Mouse (Mus musculus): ENCODE results near the gene Ccdc92. TPM values are rescaled to one million over a fixed set of nuclear protein-coding genes. Genes with fewer than 3 reads are reported as not detected.

Gene Ccdc92
- polyA plus RNA-seq, 1 experiment from 2014 or later, result 49.0 TPM

DNA sequence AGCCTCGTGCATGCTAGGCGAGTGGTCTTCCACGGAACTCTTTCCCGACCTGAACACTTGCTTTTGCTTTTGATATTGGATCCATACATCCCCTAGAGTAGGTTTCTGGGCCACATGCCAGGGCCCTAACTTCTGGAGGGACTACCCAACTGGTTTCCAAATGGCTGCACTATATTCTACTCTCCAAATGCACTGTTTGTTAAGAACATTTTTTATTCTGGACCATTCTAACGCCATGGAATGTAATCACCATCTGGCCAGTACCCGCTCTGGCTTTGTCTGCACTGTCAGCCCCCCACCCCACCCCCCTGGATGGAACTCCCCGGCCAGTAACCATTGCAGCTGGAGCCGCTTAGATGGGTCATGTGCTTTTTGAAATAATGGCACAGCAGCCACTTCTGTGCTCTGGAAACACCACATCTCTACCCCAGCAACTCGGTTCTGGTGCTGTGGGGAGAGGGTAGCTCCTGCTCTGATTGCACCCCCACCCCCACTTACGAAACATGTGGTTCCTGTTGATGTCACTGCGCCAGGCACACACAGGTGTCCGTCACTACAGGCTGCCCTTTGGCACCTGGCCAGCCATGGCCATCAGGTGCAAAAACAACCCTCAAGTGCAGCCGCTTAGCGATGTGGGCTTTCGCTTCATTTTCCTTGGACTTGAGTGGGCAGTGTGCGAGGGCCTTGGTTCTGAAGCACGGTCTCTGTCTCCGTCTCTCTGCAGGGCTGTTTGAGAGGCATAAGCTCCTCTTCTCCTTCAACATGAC is 39.9 kb downstream of the Ccdc92 start:
- H3K9ac ChIP-seq (replicated peaks; ENCODE audit: low read depth, low read length), result no peak overlapping the region
- 79% methylated on average over 18 of the region's 18 CpGs for WGBS
- no peaks in the 10 kb centered on the region for H3K4me1 ChIP-seq (ENCODE audit: control insufficient read depth, insufficient read depth, low read length)
- no peak overlapping the region for H3K4me3 ChIP-seq (ENCODE audit: low read depth, low read length)
- no peak for ATAC-seq (ENCODE audit: low read depth)
- no peak overlapping the region for H3K4me2 ChIP-seq (ENCODE audit: low read depth, low read length)
- no peaks in the 10 kb centered on the region for H3K27me3 ChIP-seq (ENCODE audit: control insufficient read depth, insufficient read depth, low read length)
- no peak overlapping the region for H3K27ac ChIP-seq (ENCODE audit: low read depth, low read length)
- no peaks in the 10 kb centered on the region for H3K9me3 ChIP-seq (ENCODE audit: control insufficient read depth, low read length)
- no peaks in the 10 kb centered on the region for H3K36me3 ChIP-seq (ENCODE audit: control insufficient read depth, insufficient read depth, low read length)

DNA sequence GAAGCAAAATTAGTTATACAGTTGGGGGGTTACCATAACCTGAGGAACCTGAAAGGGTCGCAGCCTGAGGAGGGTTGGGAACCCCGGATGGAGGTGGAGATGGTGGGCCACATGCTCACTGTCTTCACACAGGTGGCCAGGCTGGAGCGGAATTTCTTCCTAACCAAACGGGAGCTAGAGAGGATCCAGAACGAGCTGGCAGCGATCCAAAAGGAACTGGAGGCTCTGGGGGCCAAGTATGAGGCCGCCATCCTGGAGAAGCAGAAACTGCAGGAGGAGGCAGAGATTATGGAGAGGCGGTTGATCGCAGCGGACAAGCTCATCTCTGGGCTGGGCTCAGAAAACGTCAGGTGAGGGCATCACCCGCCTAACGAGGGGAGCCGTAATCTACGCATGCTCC is 45.2 kb downstream of the Ccdc92 start:
- no peak overlapping the region for H3K4me2 ChIP-seq (ENCODE audit: low read depth, low read length)
- WGBS, result 87% methylated on average over 15 of the region's 15 CpGs
- no peak for ATAC-seq (ENCODE audit: low read depth)
- H3K4me3 ChIP-seq (ENCODE audit: low read depth, low read length), result no peak overlapping the region
- H3K4me1 ChIP-seq (ENCODE audit: control insufficient read depth, insufficient read depth, low read length), result no peaks in the 10 kb centered on the region
- H3K27me3 ChIP-seq (ENCODE audit: control insufficient read depth, insufficient read depth, low read length), result no peaks in the 10 kb centered on the region
- no peaks in the 10 kb centered on the region for H3K9me3 ChIP-seq (ENCODE audit: control insufficient read depth, low read length)
- H3K27ac ChIP-seq (ENCODE audit: low read depth, low read length), result no peak overlapping the region
- no peak overlapping the region for H3K9ac ChIP-seq (replicated peaks; ENCODE audit: low read depth, low read length)
- H3K36me3 ChIP-seq (ENCODE audit: control insufficient read depth, insufficient read depth, low read length), result no peaks in the 10 kb centered on the region

DNA sequence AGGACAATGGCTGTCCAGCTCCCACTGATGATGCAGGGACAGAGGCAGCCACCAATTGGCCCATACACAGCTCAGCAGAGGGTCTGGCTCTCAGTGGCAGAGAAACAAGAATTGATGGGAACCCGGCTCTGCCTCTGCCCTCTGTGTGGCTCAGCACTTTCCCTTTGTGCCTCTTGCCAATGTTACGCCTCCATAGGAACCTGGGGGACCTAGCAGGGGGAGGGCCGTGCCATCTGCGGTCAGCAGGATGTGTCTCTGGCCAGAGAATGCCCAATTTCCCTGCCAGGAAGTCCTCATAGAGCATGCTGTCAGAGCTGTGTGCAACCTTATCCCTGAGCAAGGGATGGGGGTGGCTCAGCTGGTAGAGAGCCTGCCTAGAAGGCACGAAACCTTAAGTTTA is 47.4 kb downstream of the Ccdc92 start:
- no peaks in the 10 kb centered on the region for H3K4me1 ChIP-seq (ENCODE audit: control insufficient read depth, insufficient read depth, low read length)
- ATAC-seq (ENCODE audit: low read depth), result no peak
- no peaks in the 10 kb centered on the region for H3K9me3 ChIP-seq (ENCODE audit: control insufficient read depth, low read length)
- H3K9ac ChIP-seq (replicated peaks; ENCODE audit: low read depth, low read length), result no peak overlapping the region
- no peak overlapping the region for H3K27ac ChIP-seq (ENCODE audit: low read depth, low read length)
- no peak overlapping the region for H3K4me3 ChIP-seq (ENCODE audit: low read depth, low read length)
- no peaks in the 10 kb centered on the region for H3K27me3 ChIP-seq (ENCODE audit: control insufficient read depth, insufficient read depth, low read length)
- no peaks in the 10 kb centered on the region for H3K36me3 ChIP-seq (ENCODE audit: control insufficient read depth, insufficient read depth, low read length)
- no peak overlapping the region for H3K4me2 ChIP-seq (ENCODE audit: low read depth, low read length)
- 62% methylated on average over 5 of the region's 5 CpGs for WGBS

DNA sequence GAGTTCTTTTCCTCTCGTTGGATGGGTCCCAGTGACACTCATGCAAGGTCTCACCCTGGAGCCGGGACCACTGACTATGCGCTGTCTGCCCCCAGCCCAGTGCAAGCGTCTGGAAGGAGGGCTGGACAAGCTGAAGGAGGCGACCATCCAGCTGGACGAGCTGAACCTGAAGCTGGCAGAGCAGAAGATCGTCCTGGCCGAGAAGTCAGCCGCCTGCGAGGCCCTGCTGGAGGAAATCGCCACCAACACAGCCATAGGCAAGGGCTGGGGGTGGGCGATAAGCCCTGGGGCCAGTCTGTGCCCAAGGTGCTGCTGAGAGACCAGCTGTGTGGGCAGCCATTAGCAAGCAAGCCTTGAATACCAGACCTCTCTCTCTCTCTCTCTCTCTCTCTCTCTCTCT is 49.8 kb downstream of the Ccdc92 start:
- H3K4me3 ChIP-seq (ENCODE audit: low read depth, low read length), result no peak overlapping the region
- no peaks in the 10 kb centered on the region for H3K9me3 ChIP-seq (ENCODE audit: control insufficient read depth, low read length)
- 90% methylated on average over 12 of the region's 12 CpGs for WGBS

DNA sequence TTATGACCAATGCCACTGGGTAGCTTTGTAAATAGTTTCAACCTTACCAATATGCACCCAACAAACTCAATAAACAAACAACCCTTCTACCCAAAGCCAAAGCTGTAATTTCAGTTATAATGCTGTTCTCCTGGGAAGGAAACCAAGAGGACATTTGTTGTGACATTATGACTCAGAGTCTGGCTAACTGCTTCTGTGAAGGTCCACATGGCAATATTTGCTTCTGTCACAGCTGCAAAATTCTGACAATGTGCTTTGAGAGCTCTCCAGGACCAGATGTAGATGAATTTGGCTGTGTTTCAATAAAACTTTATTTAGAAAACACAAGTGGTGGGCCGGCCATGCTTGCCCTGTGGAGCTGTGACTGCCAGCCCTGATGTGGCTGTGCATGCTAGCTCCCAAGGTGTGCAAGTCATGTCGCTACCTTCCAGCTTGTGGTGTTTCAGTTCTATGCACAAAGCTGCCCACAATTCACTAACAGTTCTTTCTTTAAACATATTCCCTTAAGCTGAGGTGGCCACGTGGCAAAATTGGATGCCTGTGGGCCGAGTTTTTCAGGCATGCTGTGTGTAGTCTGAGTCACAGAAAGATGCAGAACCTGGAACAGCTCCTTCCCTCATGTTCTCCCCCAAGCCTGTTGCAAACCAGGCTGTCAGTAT is 52.4 kb downstream of the Ccdc92 start:
- no peak overlapping the region for H3K9ac ChIP-seq (replicated peaks; ENCODE audit: low read depth, low read length)
- ATAC-seq (ENCODE audit: low read depth), result no peak

More for the DNA sequence above, 49.8 kb downstream of the Ccdc92 start:
- ATAC-seq (ENCODE audit: low read depth), result no peak
- H3K27ac ChIP-seq (ENCODE audit: low read depth, low read length), result no peak overlapping the region
- H3K9ac ChIP-seq (replicated peaks; ENCODE audit: low read depth, low read length), result no peak overlapping the region
- H3K4me2 ChIP-seq (ENCODE audit: low read depth, low read length), result no peak overlapping the region
- H3K36me3 ChIP-seq (ENCODE audit: control insufficient read depth, insufficient read depth, low read length), result no peaks in the 10 kb centered on the region
- H3K27me3 ChIP-seq (ENCODE audit: control insufficient read depth, insufficient read depth, low read length), result no peaks in the 10 kb centered on the region
- H3K4me1 ChIP-seq (ENCODE audit: control insufficient read depth, insufficient read depth, low read length), result no peaks in the 10 kb centered on the region

DNA sequence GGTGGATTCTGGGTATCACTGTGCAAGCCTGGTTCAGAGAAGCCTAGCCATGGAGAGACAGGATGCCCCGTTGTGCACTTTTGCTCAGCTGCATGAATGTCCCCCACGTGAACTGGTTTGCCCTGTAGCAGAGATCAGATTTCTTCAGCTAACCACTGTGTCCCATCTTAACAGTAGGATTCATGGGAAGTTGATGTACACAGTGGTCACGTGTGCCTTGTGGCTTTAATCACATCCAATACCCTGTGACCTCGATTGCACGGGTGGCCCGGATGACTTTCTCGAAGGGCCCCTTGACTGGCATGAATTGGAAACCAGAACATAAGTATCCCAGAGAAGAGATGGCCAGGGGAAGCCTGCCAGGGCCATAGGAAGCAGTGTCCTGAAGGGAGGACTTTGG is 70.1 kb downstream of the Ccdc92 start:
- Histone ChIP-seq H3K27me3 (ENCODE audit: control insufficient read depth, insufficient read depth, low read length) (no peaks in the 10 kb centered on the region), H3K9ac (replicated peaks; ENCODE audit: low read depth, low read length) (no peak overlapping the region), H3K4me1 (ENCODE audit: control insufficient read depth, insufficient read depth, low read length) (no peaks in the 10 kb centered on the region), H3K9me3 (ENCODE audit: control insufficient read depth, low read length) (no peaks in the 10 kb centered on the region), H3K27ac (ENCODE audit: low read depth, low read length) (no peak overlapping the region), H3K36me3 (ENCODE audit: control insufficient read depth, insufficient read depth, low read length) (no peaks in the 10 kb centered on the region), H3K4me2 (ENCODE audit: low read depth, low read length) (no peak overlapping the region), H3K4me3 (ENCODE audit: low read depth, low read length) (no peak overlapping the region)
- WGBS, result 93% methylated on average over 7 of the region's 7 CpGs
- no peak for ATAC-seq (ENCODE audit: low read depth)

More for the DNA sequence above, 52.4 kb downstream of the Ccdc92 start:
- 88% methylated on average over 4 of the region's 4 CpGs for WGBS
- Histone ChIP-seq H3K4me3 (ENCODE audit: low read depth, low read length) (no peak overlapping the region), H3K36me3 (ENCODE audit: control insufficient read depth, insufficient read depth, low read length) (no peaks in the 10 kb centered on the region), H3K27ac (ENCODE audit: low read depth, low read length) (no peak overlapping the region), H3K27me3 (ENCODE audit: control insufficient read depth, insufficient read depth, low read length) (no peaks in the 10 kb centered on the region), H3K9me3 (ENCODE audit: control insufficient read depth, low read length) (no peaks in the 10 kb centered on the region), H3K4me1 (ENCODE audit: control insufficient read depth, insufficient read depth, low read length) (no peaks in the 10 kb centered on the region), H3K4me2 (ENCODE audit: low read depth, low read length) (no peak overlapping the region)

DNA sequence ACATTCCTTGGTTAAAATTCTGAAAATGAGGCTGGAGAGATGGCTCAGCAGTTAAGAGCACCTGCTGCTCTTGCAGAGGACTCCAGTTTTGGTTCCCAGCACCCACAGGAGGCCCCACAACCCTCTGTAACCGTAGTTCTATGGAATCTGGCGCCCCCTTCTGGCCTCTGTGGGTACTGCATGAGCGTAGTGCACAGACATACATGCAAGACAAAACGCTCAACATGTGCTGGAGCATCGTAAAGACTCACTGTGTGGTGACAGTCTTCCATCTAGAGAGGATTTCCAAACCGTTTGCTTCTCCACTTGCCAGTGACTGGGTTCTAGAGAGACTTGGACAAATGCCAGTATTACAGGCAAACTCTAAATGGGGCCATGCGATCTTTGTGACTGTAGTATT is 76.6 kb downstream of the Ccdc92 start:
- H3K4me2 ChIP-seq (ENCODE audit: low read depth, low read length), result no peak overlapping the region
- no peak overlapping the region for H3K27ac ChIP-seq (ENCODE audit: low read depth, low read length)
- H3K9me3 ChIP-seq (ENCODE audit: control insufficient read depth, low read length), result no peaks in the 10 kb centered on the region
- no peak overlapping the region for H3K4me3 ChIP-seq (ENCODE audit: low read depth, low read length)
- H3K9ac ChIP-seq (replicated peaks; ENCODE audit: low read depth, low read length), result no peak overlapping the region
- H3K36me3 ChIP-seq (ENCODE audit: control insufficient read depth, insufficient read depth, low read length), result no peaks in the 10 kb centered on the region
- no peaks in the 10 kb centered on the region for H3K4me1 ChIP-seq (ENCODE audit: control insufficient read depth, insufficient read depth, low read length)
- H3K27me3 ChIP-seq (ENCODE audit: control insufficient read depth, insufficient read depth, low read length), result no peaks in the 10 kb centered on the region
- no peak for ATAC-seq (ENCODE audit: low read depth)
- 82% methylated on average over 7 of the region's 7 CpGs for WGBS

Other genes with a start within 250 kb of the Ccdc92 start
- 39.4 and 43.0 TPM in 2 replicates for gene Atp6v0a2, start 233.8 kb downstream of the Ccdc92 start, polyA plus RNA-seq (2014; fragmentation: Nextera tagmentation; extraction: Ambion mirVana)
- 0.11 and 0.17 TPM in 2 replicates for gene Dnah10, start 137.3 kb downstream of the Ccdc92 start, polyA plus RNA-seq (2014; fragmentation: Nextera tagmentation; extraction: Ambion mirVana)
- 88.3 and 97.2 TPM in 2 replicates for gene Zfp664, start 267 bp upstream of the Ccdc92 start, polyA plus RNA-seq (2014; fragmentation: Nextera tagmentation; extraction: Ambion mirVana)
- gene Rflna, start 140.8 kb upstream of the Ccdc92 start, polyA plus RNA-seq (2014; fragmentation: Nextera tagmentation; extraction: Ambion mirVana), result 5.6 and 6.4 TPM in 2 replicates

All from neural tube, embryonic 14.5 days (tissue).